In genomic region chr17:8147439-8148316, GRCm38 (mm10) we compare ENCODE assay signal across 8 mouse cellular contexts. TPM values are rescaled to one million over a fixed set of nuclear protein-coding genes. Genes with fewer than 3 reads are reported as not detected.
A peak's percentile ranks its signal among the peaks of the same experiment; 100 is the strongest.
DNase-seq lines count a peak whose midpoint lies in the region; ATAC-seq lines count a peak whose summit lies in the region.
"Not testable (repeated sequence)": the region's sequence is repeated elsewhere in the genome, so short reads cannot be mapped to it uniquely, and the experiment has no call there.

Gene Gm49673 (minus strand): TSS chr17:8147788.
Gene Rnaset2a (minus strand): TSS chr17:8148097.

- peak within 1 kb of the TSS; percentile 53 for H3K4me3 ChIP-seq in forebrain, embryonic 16.5 days (replicated peaks; ENCODE audit: low read length)
- peak within 1 kb of the TSS; percentile 50 for H3K4me3 ChIP-seq in neural tube, embryonic 15.5 days (replicated peaks)

- not testable (repeated sequence) for H3K36me3 ChIP-seq in forebrain, embryonic 16.5 days (ENCODE audit: control insufficient read depth, insufficient read depth); neural tube, embryonic 15.5 days

- peak; percentile 98 for ATAC-seq in forebrain, embryonic 16.5 days
- ATAC-seq in hematopoietic stem cell, adult 5-6 weeks (replicated peaks in 1 of 2; ENCODE audit: insufficient read depth in 1 of 2, low FRiP score in 2 of 2, low TSS enrichment in 1 of 2, low read depth in 1 of 2, poor library complexity in 2 of 2, severe bottlenecking in 2 of 2) = peak; percentile 94 to 96
- ATAC-seq in neural tube, embryonic 15.5 days (ENCODE audit: low FRiP score) = peak; percentile 97

- H3K4me2 ChIP-seq in forebrain, embryonic 16.5 days (ENCODE audit: low read length) = peak within 1 kb of the TSS; percentile 58
- H3K4me2 ChIP-seq in neural tube, embryonic 15.5 days = peak within 1 kb of the TSS; percentile 70

- not testable (repeated sequence) for H3K4me1 ChIP-seq in forebrain, embryonic 16.5 days (replicated peaks; ENCODE audit: control insufficient read depth, insufficient read depth, low read length); neural tube, embryonic 15.5 days

- not testable (repeated sequence) for H3K27me3 ChIP-seq in forebrain, embryonic 16.5 days (replicated peaks; ENCODE audit: control insufficient read depth, insufficient read depth, low read length); neural tube, embryonic 15.5 days (replicated peaks)

- H3K9ac ChIP-seq in forebrain, embryonic 16.5 days (replicated peaks; ENCODE audit: low read depth, low read length) = peak within 1 kb of the TSS; percentile 63
- peak within 1 kb of the TSS; percentile 56 for H3K9ac ChIP-seq in neural tube, embryonic 15.5 days (replicated peaks)

- DNase-seq in MEL-GATA-1-ER (ENCODE audit: extremely low read depth, low read depth) = peak; percentile 9
- DNase-seq in cerebellum, adult 8-10 months = peak; percentile 26
- peak; percentile 55 to 75 for DNase-seq in kidney, postnatal 4 days
- DNase-seq in lung, postnatal 14 days = peak; percentile 34
- peak; percentile 51 for DNase-seq in thymus, postnatal 25 days

- under 1% methylated on average over 40 of the region's 67 CpGs for WGBS in forebrain, embryonic 16.5 days
- under 1% methylated on average over 52 of the region's 67 CpGs for WGBS in neural tube, embryonic 15.5 days

- H3K27ac ChIP-seq in forebrain, embryonic 16.5 days (ENCODE audit: low read length); neural tube, embryonic 15.5 days (replicated peaks): not testable (repeated sequence)

- H3K9me3 ChIP-seq in forebrain, embryonic 16.5 days (ENCODE audit: control insufficient read depth, low read length); neural tube, embryonic 15.5 days (replicated peaks): not testable (repeated sequence)

RNA-seq across cellular contexts. Expression of gene Gm49673, which starts in this region (rescaled TPM):
- not detected in 2 replicates for polyA plus RNA-seq in forebrain, embryonic 16.5 days (2015; fragmentation: Nextera tagmentation; extraction: Ambion mirVana)
- total RNA-seq in hematopoietic stem cell, adult 5-6 weeks (2017) = not detected in 2 replicates
- 0.27 TPM in 1 of 2 replicates, not detected in the other for polyA plus RNA-seq in neural tube, embryonic 15.5 days (2015; fragmentation: Nextera tagmentation; extraction: Ambion mirVana)

RNA-seq across cellular contexts. Expression of gene Rnaset2a, which starts in this region (rescaled TPM):
- 7.3 and 9.7 TPM in 2 replicates for polyA plus RNA-seq in forebrain, embryonic 16.5 days (2015; fragmentation: Nextera tagmentation; extraction: Ambion mirVana)
- total RNA-seq in hematopoietic stem cell, adult 5-6 weeks (2017) = 23.8 and 54.8 TPM in 2 replicates
- 12.6 and 17.6 TPM in 2 replicates for polyA plus RNA-seq in neural tube, embryonic 15.5 days (2015; fragmentation: Nextera tagmentation; extraction: Ambion mirVana)

Comparison
In these comparisons a context has a peak if more than half of its experiments do, and no peak if none do; other contexts are left out.
1. DNase-seq: peak in every context shown above with its lines; median percentile 65 in kidney, postnatal 4 days; 51 in thymus, postnatal 25 days; 34 in lung, postnatal 14 days; 26 in cerebellum, adult 8-10 months; 9 in MEL-GATA-1-ER.